Mouse (Mus musculus) neural tube, embryonic 11.5 days (tissue): ENCODE data around the gene Tubb4a. TPM values are rescaled to one million over a fixed set of nuclear protein-coding genes. Genes with fewer than 3 reads are reported as not detected.

Source experiments
- ATAC-seq: fragments of 200-750 bp; cut with Nextera tagmentation; 2 replicates; pipeline ENCODE4 v1.8.0; 2017; ENCODE audit warnings: moderate number of reproducible peaks, mild to moderate bottlenecking, moderate TSS enrichment, moderate library complexity; ENCODE audit not compliant: insufficient read depth, low FRiP score, low TSS enrichment
- DNase-seq: peaks from one replicate; pipeline ENCODE4 v3.0.0-alpha.2; 2015; ENCODE audit warnings: low spot score
- H3K27ac ChIP-seq: fragments of 300-500 bp; sonication (generic); 2 replicates; pipeline ENCODE4 v1.5.1; 2014; ENCODE audit warnings: low read depth, mild to moderate bottlenecking, low read length
- H3K27me3 ChIP-seq: fragments of 300-500 bp; sonication (generic); 2 replicates; pipeline ENCODE4 v1.6.1; 2014; ENCODE audit warnings: mild to moderate bottlenecking, low read length, mixed read lengths; ENCODE audit not compliant: control insufficient read depth, insufficient read depth
- H3K36me3 ChIP-seq: fragments of 300-500 bp; sonication (generic); 2 replicates; pipeline ENCODE4 v1.6.1; 2014; ENCODE audit warnings: mild to moderate bottlenecking, low read length, moderate library complexity, mixed read lengths; ENCODE audit not compliant: control insufficient read depth, insufficient read depth
- H3K4me1 ChIP-seq: fragments of 300-500 bp; sonication (generic); 2 replicates; pipeline ENCODE4 v1.6.1; 2014; ENCODE audit warnings: low read length, mixed read lengths; ENCODE audit not compliant: control insufficient read depth, insufficient read depth
- H3K4me2 ChIP-seq: fragments of 300-500 bp; sonication (generic); 2 replicates; pipeline ENCODE4 v1.6.1; 2014; ENCODE audit warnings: low read depth, mild to moderate bottlenecking, moderate library complexity
- H3K4me3 ChIP-seq: fragments of 300-500 bp; sonication (generic); 2 replicates; pipeline ENCODE4 v1.5.1; 2014; ENCODE audit warnings: low read depth, low read length
- H3K9ac ChIP-seq: fragments of 300-500 bp; sonication (generic); 2 replicates; pipeline ENCODE4 v1.6.1; 2014; ENCODE audit warnings: mild to moderate bottlenecking, low read length
- H3K9me3 ChIP-seq: fragments of 300-500 bp; sonication (generic); 2 replicates; pipeline ENCODE4 v1.6.1; 2016; ENCODE audit warnings: low read length; ENCODE audit not compliant: control insufficient read depth
- WGBS: fragments of 180-500 bp; shearing (Covaris S2); extraction: QIAGEN DNeasy Blood & Tissue Kit; methylation state at CpG from one replicate; pipeline ENCODE4 v1.1.7; 2014; 5-methylcytosine and 5-hydroxymethylcytosine counted together
- polyA plus RNA-seq: library from polyadenylated mRNA; unstranded; fragments of >200 nt; fragmentation: Nextera tagmentation; extraction: Ambion mirVana; gene quantifications from 2 replicates; pipeline ENCODE4 v1.2.1, GENCODE M21; 2014

The Tubb4a gene
- polyA plus RNA-seq, 1 experiment from 2014 or later, result 229 TPM

GRCm38 (mm10) chr17:57031661-57032420 is 55.7 kb downstream of the Tubb4a start:
- peak overlapping the region; percentile 49 for H3K4me2 ChIP-seq
- H3K27ac ChIP-seq, result peak overlapping the region; percentile 46; the same call in 1 of the 2 replicates
- ATAC-seq (peak; percentile 99), DNase-seq (peak; percentile 99)
- H3K4me1 ChIP-seq, result peaks cover 11% of the 10 kb centered on the region
- no peaks in the 10 kb centered on the region for H3K27me3 ChIP-seq
- H3K9me3 ChIP-seq, result no peaks in the 10 kb centered on the region
- WGBS, result under 1% methylated on average over 38 of the region's 38 CpGs
- peak overlapping the region; percentile 63 for H3K9ac ChIP-seq
- H3K36me3 ChIP-seq, result peaks cover 11% of the 10 kb centered on the region
- H3K4me3 ChIP-seq, result peak overlapping the region; percentile 96

GRCm38 (mm10) chr17:57030931-57031660 is 56.5 kb downstream of the Tubb4a start, which contains the start of gene Khsrp:
Khsrp (minus strand) TSS chr17:57031522.
- Histone ChIP-seq H3K9me3 (no peaks in the 10 kb centered on the region), H3K27ac (peak within 1 kb of the TSS; percentile 91), H3K4me2 (peak within 1 kb of the TSS; percentile 86), H3K9ac (peak within 1 kb of the TSS; percentile 99), H3K4me1 (peaks cover 11% of the 10 kb centered on the region), H3K36me3 (peaks cover 14% of the 10 kb centered on the region), H3K27me3 (no peaks in the 10 kb centered on the region), H3K4me3 (peak within 1 kb of the TSS; percentile 96)
- WGBS, result under 1% methylated on average over 65 of the region's 99 CpGs
- DNase-seq (peak; percentile 55), ATAC-seq (peak; percentile 2; the same call in 1 of the 2 replicates)

Other genes with a start within 250 kb of the Tubb4a start
- gene Acsbg2, start 213.3 kb downstream of the Tubb4a start, polyA plus RNA-seq, result not detected in 2 replicates
- 0.25 and 0.41 TPM in 2 replicates for gene 1700061G19Rik, start 212.3 kb downstream of the Tubb4a start, polyA plus RNA-seq
- 31.2 and 36.4 TPM in 2 replicates for gene Mllt1, start 152.4 kb downstream of the Tubb4a start, polyA plus RNA-seq
- gene Acer1, start 105.7 kb downstream of the Tubb4a start, polyA plus RNA-seq, result not detected in 2 replicates
- gene Clpp, start 97.5 kb downstream of the Tubb4a start, polyA plus RNA-seq, result 142 and 156 TPM in 2 replicates
- 37.0 and 39.8 TPM in 2 replicates for gene Alkbh7, start 90.4 kb downstream of the Tubb4a start, polyA plus RNA-seq
- gene Pspn, start 87.8 kb downstream of the Tubb4a start, polyA plus RNA-seq, result not detected in 2 replicates
- 78.1 and 85.0 TPM in 2 replicates for gene Gtf2f1, start 76.5 kb downstream of the Tubb4a start, polyA plus RNA-seq
- not detected in 2 replicates for gene Gm17949, start 76.3 kb downstream of the Tubb4a start, polyA plus RNA-seq
- 45.4 and 46.2 TPM in 2 replicates for gene Khsrp, start 56.3 kb downstream of the Tubb4a start, polyA plus RNA-seq
- 0.20 TPM in 1 of 2 replicates, not detected in the other for gene Slc25a41, start 46.1 kb downstream of the Tubb4a start, polyA plus RNA-seq
- gene Crb3, start 28.7 kb downstream of the Tubb4a start, polyA plus RNA-seq, result 1.2 and 1.9 TPM in 2 replicates
- 16.8 and 18.5 TPM in 2 replicates for gene Slc25a23, start 27.9 kb downstream of the Tubb4a start, polyA plus RNA-seq
- 2.8 and 2.9 TPM in 2 replicates for gene Dennd1c, start 9.3 kb downstream of the Tubb4a start, polyA plus RNA-seq
- gene Tnfsf9, start 17.5 kb upstream of the Tubb4a start, polyA plus RNA-seq, result 6.1 and 6.8 TPM in 2 replicates
- gene Cd70, start 62.0 kb upstream of the Tubb4a start, polyA plus RNA-seq, result 0.28 TPM in 1 of 2 replicates, not detected in the other
- 0.28 TPM in 1 of 2 replicates, not detected in the other for gene Tnfsf14, start 106.4 kb upstream of the Tubb4a start, polyA plus RNA-seq
- gene C3, start 140.4 kb upstream of the Tubb4a start, polyA plus RNA-seq, result 0.49 and 0.66 TPM in 2 replicates
- gene Gpr108, start 160.7 kb upstream of the Tubb4a start, polyA plus RNA-seq, result 24.2 and 29.1 TPM in 2 replicates
- 21.3 and 21.7 TPM in 2 replicates for gene Trip10, start 161.7 kb upstream of the Tubb4a start, polyA plus RNA-seq
- 1.9 and 2.5 TPM in 2 replicates for gene Vav1, start 191.3 kb upstream of the Tubb4a start, polyA plus RNA-seq